Mouse (Mus musculus) hematopoietic stem cell, adult 5-6 weeks (primary cell): Measurements from ENCODE around the gene 1700016D06Rik. TPM values are rescaled to one million over a fixed set of nuclear protein-coding genes. Genes with fewer than 3 reads are reported as not detected.

Experiments
- ATAC-seq, 2 experiments: fragments of 125-278 bp in 1 of 2; replicated peaks in 1 of 2; 2 replicates each; pipeline ENCODE4 v1.8.0; 2016 to 2017; ENCODE audit warnings: inconsistent platforms in 2 of 2, mild to moderate bottlenecking in 2 of 2, moderate number of reproducible peaks in 2 of 2, low read depth in 1 of 2, moderate TSS enrichment in 1 of 2; ENCODE audit not compliant: low FRiP score in 2 of 2, poor library complexity in 2 of 2, severe bottlenecking in 2 of 2, insufficient read depth in 1 of 2, low TSS enrichment in 1 of 2
- total RNA-seq: library from RNA; stranded (forward); fragments of 172-1452, 232-1000 nt; gene quantifications from 2 replicates; pipeline ENCODE4 v1.2.3, GENCODE M21; 2017

1700016D06Rik gene
- total RNA-seq, 1 experiment from 2014 or later = not detected

GRCm38 (mm10) chr8:11661969-11662368, 38.9 kb downstream of the 1700016D06Rik start:
- no peak for ATAC-seq

DNA sequence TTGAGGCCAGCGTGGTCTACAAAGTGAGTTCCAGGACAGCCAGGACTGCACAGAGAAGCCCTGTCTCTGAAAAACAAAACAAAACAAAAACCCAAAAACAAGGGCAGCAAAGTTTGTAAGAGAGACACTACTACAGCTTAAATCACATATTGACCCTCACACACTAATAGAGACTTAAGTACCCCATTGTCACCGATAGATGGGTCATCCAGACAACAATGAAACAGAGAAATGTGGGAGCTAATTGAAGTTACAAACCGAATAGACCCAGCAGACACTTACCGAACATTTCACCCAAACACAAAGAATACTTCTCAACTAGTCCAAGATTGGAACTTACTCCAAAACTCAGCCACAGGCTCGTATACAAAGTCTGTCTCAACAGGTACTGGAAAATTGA, 50.8 kb downstream of the 1700016D06Rik start:
- no peak for ATAC-seq

DNA sequence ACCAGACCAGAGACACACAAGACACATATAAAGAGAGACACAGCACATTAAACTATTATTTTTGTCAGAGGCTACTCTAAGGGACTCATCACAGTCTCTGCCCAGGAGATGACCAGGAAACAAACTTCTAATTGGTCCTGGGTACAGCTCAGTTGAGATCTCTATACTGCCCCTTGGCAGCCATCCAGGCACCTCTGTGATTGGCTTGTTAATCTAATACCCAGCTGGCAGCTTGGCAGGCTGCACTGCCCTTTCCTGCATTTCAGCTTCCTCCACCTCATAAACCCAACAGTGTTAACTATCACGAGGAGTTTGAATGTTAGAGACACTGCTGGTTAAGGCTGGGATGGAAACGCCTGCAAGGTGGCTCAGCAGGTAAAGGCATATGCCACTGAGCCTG, 57.7 kb downstream of the 1700016D06Rik start:
- ATAC-seq = no peak

DNA sequence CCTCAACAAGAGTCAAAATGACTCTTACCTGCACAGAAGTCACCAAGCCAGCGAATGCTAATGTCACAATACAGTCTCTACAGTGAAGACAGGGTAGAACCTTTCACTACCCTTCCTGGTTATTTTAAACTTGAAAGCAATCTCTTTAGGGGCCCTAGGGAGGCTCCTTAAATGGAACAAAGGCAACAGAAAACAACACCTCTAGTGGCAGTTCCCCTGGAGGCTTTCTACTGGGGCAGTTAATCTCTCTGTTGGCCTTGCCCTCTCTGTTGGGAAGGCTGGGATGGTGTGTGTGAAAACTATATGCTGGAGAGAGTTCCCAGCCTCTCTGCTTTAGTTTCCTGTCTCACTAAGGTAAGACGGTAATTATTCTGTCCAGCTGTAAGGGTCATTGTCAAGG, 60.3 kb downstream of the 1700016D06Rik start:
- ATAC-seq = no peak

DNA sequence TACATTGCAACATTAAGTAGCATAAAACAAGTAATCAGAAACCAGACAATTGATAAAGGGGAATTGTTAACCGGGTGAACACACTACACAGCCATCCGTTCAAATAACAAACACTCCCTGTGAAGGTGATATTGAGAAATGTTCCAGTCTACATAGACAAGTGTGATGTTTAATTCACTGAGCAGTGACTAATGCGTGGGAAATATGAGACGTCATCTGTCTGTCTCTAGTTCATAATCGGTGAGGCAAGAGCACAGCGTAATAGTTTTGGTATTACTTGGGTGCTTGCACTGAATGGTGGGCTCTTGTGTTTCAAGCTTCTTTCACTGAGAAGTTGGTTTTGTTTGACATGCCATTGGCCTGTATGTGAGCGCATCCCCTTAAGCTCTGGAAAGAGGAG, 63.3 kb downstream of the 1700016D06Rik start:
- no peak for ATAC-seq

- ATAC-seq = peak; percentile 83 to 89
Measured at GRCm38 (mm10) chr8:11636324-11637057, 64.4 kb downstream of the 1700016D06Rik start.

DNA sequence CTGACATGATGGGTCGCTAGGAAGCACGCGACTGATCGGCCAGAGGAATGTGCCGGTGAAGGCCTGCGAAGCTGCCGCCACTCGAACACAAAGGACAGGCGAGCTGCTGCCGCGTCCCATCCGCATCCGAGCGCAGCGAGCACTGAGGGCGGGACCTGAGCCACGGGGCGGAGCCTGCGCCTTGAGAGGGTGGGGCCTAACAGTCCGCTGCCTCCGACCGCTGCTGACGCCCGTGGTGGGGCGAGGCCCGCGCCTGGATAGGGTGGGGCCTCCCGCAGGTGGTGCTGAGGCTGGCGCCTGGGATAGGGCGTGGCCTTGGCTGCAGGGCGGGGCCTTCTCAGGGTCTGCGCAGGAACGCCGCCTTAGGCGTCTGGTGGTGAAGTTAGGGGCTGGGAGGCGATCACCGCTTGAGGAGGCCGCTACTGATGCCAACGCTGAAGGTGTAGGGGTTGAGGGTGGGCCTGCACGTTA, 65.2 kb downstream of the 1700016D06Rik start, which contains the start of gene Ankrd10:
Gene Ankrd10, minus strand, starts transcription at position 147 of the 471 bp plus-strand sequence.
- ATAC-seq = peak; percentile 85

- peak; percentile 23 to 34; a peak in 3 of 4 replicates for ATAC-seq
Measured at GRCm38 (mm10) chr8:11635012-11635577, 65.8 kb downstream of the 1700016D06Rik start.

GRCm38 (mm10) chr8:11634331-11635011, 66.4 kb downstream of the 1700016D06Rik start:
- 0 out of 4 replicates have a peak, but pooled peaks of 1 of the 2 experiments have one; percentile 2 for ATAC-seq

- ATAC-seq = no peak
Measured at GRCm38 (mm10) chr8:11633414-11633813, 67.4 kb downstream of the 1700016D06Rik start.

DNA sequence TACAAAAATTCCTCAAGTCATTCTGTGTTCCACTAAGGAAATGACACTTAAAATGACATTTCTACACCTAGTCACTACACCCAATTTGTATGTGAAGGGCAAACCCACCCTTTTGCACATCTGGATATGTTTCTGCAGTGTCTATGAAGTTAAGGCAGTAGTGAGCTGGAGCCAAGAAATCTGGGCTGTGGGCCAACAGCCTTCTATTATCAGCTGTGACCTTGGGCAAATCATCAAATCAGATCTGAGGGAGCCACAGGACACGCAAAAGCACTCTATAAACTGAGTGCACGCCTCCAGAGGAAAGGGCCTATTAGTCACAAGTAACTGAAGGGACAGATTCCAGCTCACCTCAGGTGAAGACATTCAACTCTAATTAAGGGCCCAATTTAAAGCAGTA, 68.5 kb downstream of the 1700016D06Rik start:
- no peak for ATAC-seq

- no peak for ATAC-seq
Measured at GRCm38 (mm10) chr8:11629206-11629605, 71.7 kb downstream of the 1700016D06Rik start.

GRCm38 (mm10) chr8:11628506-11629132, 72.2 kb downstream of the 1700016D06Rik start:
- ATAC-seq = no peak

GRCm38 (mm10) chr8:11627717-11628116, 73.1 kb downstream of the 1700016D06Rik start:
- ATAC-seq = no peak

DNA sequence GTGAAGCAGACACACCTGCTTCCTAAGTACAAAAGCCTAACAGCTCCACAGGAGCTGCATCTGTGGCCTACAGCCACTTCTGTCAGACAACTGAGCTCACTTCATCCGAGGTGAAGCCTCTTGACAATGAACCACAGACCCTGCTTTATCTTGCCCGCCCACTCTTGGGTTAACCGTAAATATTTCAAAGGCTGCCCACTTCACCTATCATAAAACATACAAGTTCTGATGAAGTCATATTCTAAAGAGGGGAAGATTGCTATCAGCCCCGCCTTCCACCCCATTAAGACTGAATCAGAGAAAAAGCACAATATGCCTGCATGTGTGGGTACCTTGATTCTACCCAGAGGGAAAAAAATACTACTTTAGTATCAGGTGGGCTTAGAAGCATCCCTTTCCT, 75.8 kb downstream of the 1700016D06Rik start:
- no peak for ATAC-seq

DNA sequence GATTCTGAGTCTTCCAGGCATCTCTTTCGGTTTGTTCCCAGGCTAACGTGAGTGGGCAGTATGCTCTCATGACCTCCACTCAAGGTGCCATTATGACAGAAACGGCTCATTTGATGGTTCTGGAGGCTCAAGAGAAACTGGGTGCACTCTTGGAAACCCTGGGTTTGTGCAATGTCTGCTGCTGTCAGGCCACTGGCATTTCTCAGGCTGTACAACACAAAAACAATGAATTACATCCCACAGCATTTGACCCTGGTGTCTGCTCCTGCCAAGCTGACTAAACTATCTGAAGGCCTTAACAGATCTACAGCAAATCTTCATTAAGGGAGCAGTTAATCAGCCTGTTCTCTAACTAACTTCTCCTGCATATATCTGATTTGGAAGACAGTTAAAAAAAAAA, 81.8 kb downstream of the 1700016D06Rik start:
- ATAC-seq = no peak

- no peak for ATAC-seq
Measured at GRCm38 (mm10) chr8:11618063-11618462, 82.8 kb downstream of the 1700016D06Rik start.

GRCm38 (mm10) chr8:11616294-11616693, 84.6 kb downstream of the 1700016D06Rik start:
- peak; percentile 90 to 94 for ATAC-seq
